Mouse (Mus musculus) small intestine, adult 2 months (tissue): ENCODE results near the gene Dock6.

ENCODE experiments used
- CTCF ChIP-seq: fragments of 200-500 bp; IDR thresholded peaks from 2 replicates; pipeline ENCODE4 v1.5.1; 2012; ENCODE audit warnings: low read depth, mild to moderate bottlenecking, control low read depth, inconsistent platforms, low read length, moderate library complexity, mixed read lengths; ENCODE audit not compliant: insufficient replicate concordance, insufficient read length; ENCODE audit errors: extremely low read depth
- POLR2A ChIP-seq: fragments of 200-500 bp; IDR thresholded peaks from 2 replicates; pipeline ENCODE4 v1.6.1; 2012; ENCODE audit warnings: low read depth, mild to moderate bottlenecking, control low read depth, inconsistent platforms, low read length, moderate library complexity

GRCm38 (mm10) chr9:21799010-21799350 lies 53.5 kb downstream of the Dock6 start:
- TF ChIP-seq POLR2A (no peak), CTCF (no peak)
